Mouse (Mus musculus): ENCODE data around the gene Fscn1. TPM values are rescaled to one million over a fixed set of nuclear protein-coding genes. Genes with fewer than 3 reads are reported as not detected.

The Fscn1 gene
- polyA plus RNA-seq (2017; shearing (Covaris generic)) = 1 to 10 TPM in 1 of 2 experiments, under 1 TPM in 1; 0.67 to 2.8 TPM

DNA sequence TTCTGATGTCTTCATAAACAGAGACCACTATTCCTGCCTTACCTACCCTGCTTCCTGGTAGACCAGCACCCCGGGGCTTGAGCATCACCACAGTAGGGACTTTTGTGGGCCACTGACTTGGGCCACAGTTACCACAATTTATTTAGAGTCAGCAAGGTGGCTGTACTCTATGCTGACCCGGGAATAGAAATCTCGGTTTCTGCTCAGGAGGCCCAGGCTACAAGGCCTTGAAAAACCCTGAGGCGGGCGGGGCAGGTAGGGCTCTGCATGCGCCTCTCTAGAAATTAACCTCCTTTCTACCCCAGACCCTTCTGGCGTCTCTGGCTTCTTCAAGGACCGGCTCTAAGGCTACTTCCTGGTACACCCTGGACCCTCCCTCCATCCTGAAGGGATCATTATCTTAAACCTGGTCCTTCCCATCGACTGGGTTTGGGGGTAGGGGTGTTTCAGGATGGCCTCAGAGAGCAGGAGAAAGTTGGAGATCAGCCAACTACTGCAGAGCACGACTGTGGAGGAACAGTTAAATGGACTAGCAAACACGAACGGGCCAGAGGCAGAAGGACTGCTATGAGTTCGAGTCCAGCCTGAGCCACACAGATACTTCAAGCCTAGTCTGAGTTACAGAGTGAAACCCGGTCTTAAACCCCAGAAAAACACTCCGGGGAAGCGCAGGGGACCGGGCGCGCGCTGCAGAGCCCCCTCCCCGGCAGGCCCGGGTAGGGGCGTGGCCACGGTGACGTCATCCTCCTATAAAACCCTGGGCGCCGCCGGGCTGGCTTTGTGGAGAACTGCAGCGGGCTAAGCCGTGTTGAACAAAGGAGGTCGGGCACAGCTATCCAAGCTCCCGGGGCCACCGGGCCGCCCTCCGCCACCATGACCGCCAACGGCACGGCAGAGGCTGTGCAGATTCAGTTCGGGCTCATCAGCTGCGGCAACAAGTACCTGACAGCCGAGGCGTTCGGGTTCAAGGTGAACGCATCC is at the start of gene Fscn1:
TSS of gene Fscn1 (plus strand) at position 768 of the 981 bp plus-strand sequence.

Other genes starting within 250 kb of the Fscn1 start
- 10 to 100 TPM; 18.0 to 27.9 TPM for gene Tnrc18, start 142.7 kb upstream of the Fscn1 start, polyA plus RNA-seq (2017; shearing (Covaris generic))
- gene Fbxl18, start 64.9 kb upstream of the Fscn1 start, polyA plus RNA-seq (2017; shearing (Covaris generic)) = 1 to 10 TPM; 3.6 to 4.5 TPM
- 1,000 to 10,000 TPM; 3,515 to 3,698 TPM for gene Actb, start 53.6 kb upstream of the Fscn1 start, polyA plus RNA-seq (2017; shearing (Covaris generic))
- 10 to 100 TPM; 28.0 to 44.2 TPM for gene Rnf216, start 152.7 kb downstream of the Fscn1 start, polyA plus RNA-seq (2017; shearing (Covaris generic))
- under 1 TPM; 0.04 to 0.17 TPM for gene Olfr718-ps1, start 187.2 kb downstream of the Fscn1 start, polyA plus RNA-seq (2017; shearing (Covaris generic))
- 10 to 100 TPM; 10.6 to 21.5 TPM for gene Rbak, start 220.4 kb downstream of the Fscn1 start, polyA plus RNA-seq (2017; shearing (Covaris generic))
- gene Spdye4b, start 220.7 kb downstream of the Fscn1 start, polyA plus RNA-seq (2017; shearing (Covaris generic)) = not detected

All from activated CD4-positive, CD25-positive, alpha-beta regulatory T cell (primary cell).